Mouse (Mus musculus) embryonic fibroblast, embryonic 13.5 days (primary cell): Measurements from ENCODE around the gene Cyp2d11.

Experiments used
- CTCF ChIP-seq: IDR thresholded peaks from 2 replicates; pipeline ENCODE4 v1.5.1; 2011; ENCODE audit warnings: mild to moderate bottlenecking, control low read depth, low read length, moderate library complexity, borderline replicate concordance; ENCODE audit not compliant: insufficient read depth
- POLR2A ChIP-seq: IDR thresholded peaks from 2 replicates; pipeline ENCODE4 v1.6.1; 2011; ENCODE audit warnings: low read depth, mild to moderate bottlenecking, control low read depth, low read length, moderate library complexity

- TF ChIP-seq CTCF (no peak), POLR2A (no peak)
These were observed 18.0 kb downstream of the Cyp2d11 start for GRCm38 (mm10) chr15:82375855-82376254.
